In genomic region chr4:124700248-124700971, GRCm38 (mm10) we compare ENCODE assay signal across 8 mouse cellular contexts. TPM values are rescaled to one million over a fixed set of nuclear protein-coding genes. Genes with fewer than 3 reads are reported as not detected.
A peak's percentile ranks its signal among the peaks of the same experiment; 100 is the strongest.
DNase-seq lines count a peak whose midpoint lies in the region; TF ChIP-seq lines count a peak whose summit lies in the region.

Gene Fhl3, plus strand, starts transcription at chr4:124700701.

- peak within 1 kb of the TSS; percentile 49; the same call in 1 of the 2 replicates for H3K27ac ChIP-seq in layer of hippocampus, adult 2 months
- H3K27ac ChIP-seq in heart, embryonic 10.5 days: peak within 1 kb of the TSS; percentile 96

- H3K27me3 ChIP-seq in heart, embryonic 10.5 days (ENCODE audit: insufficient read depth, poor library complexity, severe bottlenecking): peaks cover 9% of the 10 kb centered on the region

- peaks cover 1% of the 10 kb centered on the region; the same call in 1 of the 2 replicates for H3K36me3 ChIP-seq in heart, embryonic 10.5 days

- peaks cover 60% of the 10 kb centered on the region for H3K4me1 ChIP-seq in heart, embryonic 10.5 days

- H3K9me3 ChIP-seq in heart, embryonic 10.5 days: no peaks in the 10 kb centered on the region

- TF ChIP-seq CTCF in layer of hippocampus, adult 2 months (conservative IDR thresholded peaks at IDR 0.05): no peak

- DNase-seq in layer of hippocampus, adult 2 months (ENCODE audit: low spot score in 2 of 2): no peak
- no peak for DNase-seq in layer of hippocampus, postnatal 36 days
- DNase-seq in embryo, embryonic 11 days: peak; percentile 92
- peak; percentile 91 for DNase-seq in heart, embryonic 10.5 days (ENCODE audit: low spot score)
- peak; percentile 88 for DNase-seq in kidney, adult 9 months
- DNase-seq in lung, postnatal 14 days: peak; percentile 63
- peak; percentile 79 for DNase-seq in skeletal muscle tissue, adult 2 months (ENCODE audit: low read depth, low spot score)
- DNase-seq in layer of hippocampus, postnatal 14 days (ENCODE audit: low spot score in 2 of 2): no peak

- peak within 1 kb of the TSS; percentile 60 for H3K4me3 ChIP-seq in layer of hippocampus, adult 2 months
- H3K4me3 ChIP-seq in heart, embryonic 10.5 days: peak within 1 kb of the TSS; percentile 96

- under 1% methylated on average over 44 of the region's 59 CpGs for WGBS in heart, embryonic 10.5 days

RNA-seq across cellular contexts. Expression of gene Fhl3, which starts in this region (rescaled TPM):
- 1 to 10 TPM; 1.4 to 1.5 TPM for total RNA-seq in layer of hippocampus, adult 2 months (2021)
- 1 to 10 TPM; 1.7 to 2.4 TPM for total RNA-seq in layer of hippocampus, postnatal 36 days (2021)
- polyA plus RNA-seq in heart, embryonic 10.5 days (2016; fragmentation: Nextera tagmentation; extraction: Ambion mirVana): 3.9 and 5.4 TPM in 2 replicates
- total RNA-seq in layer of hippocampus, postnatal 14 days (2021): 1 to 10 TPM; 4.5 to 4.9 TPM

Comparison
In these comparisons a context has a peak if more than half of its experiments do, and no peak if none do; other contexts are left out.
1. DNase-seq: peak in embryo, embryonic 11 days (single experiment), heart, embryonic 10.5 days (single experiment), kidney, adult 9 months (single experiment), lung, postnatal 14 days (single experiment) and skeletal muscle tissue, adult 2 months (single experiment); none in layer of hippocampus, adult 2 months (0 of 2), layer of hippocampus, postnatal 36 days (0 of 2) and layer of hippocampus, postnatal 14 days (0 of 2).